Mouse (Mus musculus) Patski (cell line): ENCODE results near the gene Shb. TPM values are rescaled to one million over a fixed set of nuclear protein-coding genes. Genes with fewer than 3 reads are reported as not detected.
A peak's percentile ranks its signal among the peaks of the same experiment; 100 is the strongest.

Source experiments
- ATAC-seq: fragments of 100-300 bp; one replicate; pipeline ENCODE4 v1.8.0; 2021
- CTCF ChIA-PET: fragments of 350-600 bp; sonication (Branson Sonifier 250); formaldehyde crosslinking; loops from one replicate; lab custom pipeline; 2022; ENCODE audit warnings: inconsistent platforms; lab: Charles Lee
- POLR2A ChIA-PET: fragments of 350-600 bp; sonication (Branson Sonifier 250); formaldehyde crosslinking; loops from one replicate; lab custom pipeline; 2022; ENCODE audit warnings: antibody characterized with exemption, inconsistent platforms; lab: Charles Lee
- DNase-seq: peaks from one replicate; pipeline ENCODE4 v3.0.0-alpha.2; 2011; ENCODE audit warnings: low read depth, low spot score
- H3K27me3 ChIP-seq: fragments of 371-371 bp; one replicate; pipeline ENCODE4 v1.5.1; 2021
- CTCF ChIP-seq: fragments of 100-300 bp; IDR thresholded peaks from one replicate; pipeline ENCODE4 v1.5.1; 2021
- in situ Hi-C: fragments of 300-500 bp; cut with MboI; formaldehyde crosslinking; loops from 3 replicates; pipeline ENCODE4 v1.11.1; 2018; ENCODE audit warnings: low pct_unique_long_range_greater_than_20kb, mixed read lengths
- polyA plus RNA-seq: library from polyadenylated mRNA; unstranded; gene quantifications from one replicate; pipeline ENCODE4 v1.2.3, GENCODE M21; 2021

The Shb gene
- polyA plus RNA-seq, 1 experiment from 2014 or later = 71.9 TPM

- TF ChIP-seq CTCF = no peak
- in situ Hi-C loops = loop anchor here (25.0 kb wide), 1 partner anchor 366 kb away; the partner anchor contains the start of gene Aldh1b1
- ATAC-seq = no peak
- POLR2A ChIA-PET = no interaction called here
- H3K27me3 ChIP-seq = no peaks in the 10 kb centered on the region
- CTCF ChIA-PET = no interaction called here
- no peak for DNase-seq
Observed at GRCm38 (mm10) chr4:45421519-45422260, 110.6 kb downstream of the Shb start.

- ChIA-PET POLR2A (interaction anchor here (0.6 to 1.0 kb wide), 4 partner anchors 67 to 338 kb away, joined by 3 read pairs; no protein-coding TSS in a partner anchor), CTCF (no interaction called here)
- no peak for TF ChIP-seq CTCF
- in situ Hi-C loops = loop anchor here (25.0 kb wide), 1 partner anchor 367 kb away; the partner anchor contains the start of gene Aldh1b1
- no peaks in the 10 kb centered on the region for H3K27me3 ChIP-seq
- DNase-seq = no peak
- no peak for ATAC-seq
Observed at GRCm38 (mm10) chr4:45420733-45421132, 111.5 kb downstream of the Shb start.

- ChIA-PET CTCF (interaction anchor here (0.6 to 1.4 kb wide), 9 partner anchors 65 to 351 kb away, joined by 3 to 5 read pairs (median 3); no protein-coding TSS in a partner anchor), POLR2A (interaction anchor here (0.9 to 1.1 kb wide), 4 partner anchors 76 to 112 kb away, joined by 3 to 5 read pairs (median 4); no protein-coding TSS in a partner anchor)
- DNase-seq (no peak), ATAC-seq (no peak)
- no peak for TF ChIP-seq CTCF
- no peaks in the 10 kb centered on the region for H3K27me3 ChIP-seq
- in situ Hi-C loops = loop anchor here (5.0 to 25.0 kb wide), 4 partner anchors 73 to 436 kb away; partner anchors contain the start of gene Aldh1b1
Observed at GRCm38 (mm10) chr4:45419051-45419450, 113.2 kb downstream of the Shb start.

- DNase-seq = no peak
- no peak for TF ChIP-seq CTCF
- peak; percentile 49 for ATAC-seq
- H3K27me3 ChIP-seq = no peaks in the 10 kb centered on the region
- ChIA-PET POLR2A (interaction anchor here (0.7 to 1.1 kb wide), 8 partner anchors 17 to 492 kb away, joined by 3 to 5 read pairs (median 4); no protein-coding TSS in a partner anchor), CTCF (interaction anchor here (0.6 to 1.4 kb wide), 13 partner anchors 65 to 352 kb away, joined by 3 to 5 read pairs (median 3); no protein-coding TSS in a partner anchor)
- in situ Hi-C loops = loop anchor here (5.0 to 25.0 kb wide), 4 partner anchors 74 to 436 kb away; partner anchors contain the start of gene Aldh1b1
Observed at GRCm38 (mm10) chr4:45418229-45418950, 113.9 kb downstream of the Shb start.

- ChIA-PET POLR2A (no interaction called here), CTCF (no interaction called here)
- H3K27me3 ChIP-seq = no peaks in the 10 kb centered on the region
- DNase-seq (no peak), ATAC-seq (no peak)
- TF ChIP-seq CTCF = no peak
- in situ Hi-C loops = loop anchor here (5.0 to 25.0 kb wide), 4 partner anchors 76 to 438 kb away; partner anchors contain the start of gene Aldh1b1
Observed at GRCm38 (mm10) chr4:45416314-45416713, 116.0 kb downstream of the Shb start.

- H3K27me3 ChIP-seq = no peaks in the 10 kb centered on the region
- no peak for ATAC-seq
Observed at GRCm38 (mm10) chr4:45413674-45414338, 118.5 kb downstream of the Shb start.

GRCm38 (mm10) chr4:45412433-45413192 lies 119.7 kb downstream of the Shb start:
- ATAC-seq = no peak
- CTCF ChIA-PET = no interaction called here
- in situ Hi-C loops = loop anchor here (10.0 to 25.0 kb wide), 2 partner anchors 375 to 442 kb away; partner anchors contain the start of gene Aldh1b1
- DNase-seq = no peak
- TF ChIP-seq CTCF = no peak
- H3K27me3 ChIP-seq = no peaks in the 10 kb centered on the region
- POLR2A ChIA-PET = no interaction called here

More at GRCm38 (mm10) chr4:45413674-45414338, 118.5 kb downstream of the Shb start:
- DNase-seq = no peak
- in situ Hi-C loops = loop anchor here (10.0 to 25.0 kb wide), 2 partner anchors 373 to 441 kb away; partner anchors contain the start of gene Aldh1b1
- no peak for TF ChIP-seq CTCF
- ChIA-PET POLR2A (no interaction called here), CTCF (interaction anchor here (0.8 kb wide), 1 partner anchor 114 kb away, joined by 3 read pairs; no protein-coding TSS in a partner anchor)

- CTCF ChIA-PET = no interaction called here
- no peaks in the 10 kb centered on the region for H3K27me3 ChIP-seq
- no peak for TF ChIP-seq CTCF
- no peak for DNase-seq
- no peak for ATAC-seq
- in situ Hi-C loops = loop anchor here (10.0 to 25.0 kb wide), 2 partner anchors 376 to 444 kb away; partner anchors contain the start of gene Aldh1b1
- POLR2A ChIA-PET = no interaction called here
Observed at GRCm38 (mm10) chr4:45411181-45411790, 121.0 kb downstream of the Shb start.

GRCm38 (mm10) chr4:45409270-45409669 lies 123.0 kb downstream of the Shb start:
- ATAC-seq = peak; percentile 11
- ChIA-PET POLR2A (no interaction called here), CTCF (no interaction called here)
- TF ChIP-seq CTCF = no peak
- DNase-seq = no peak
- no peaks in the 10 kb centered on the region for H3K27me3 ChIP-seq
- in situ Hi-C loops = loop anchor here (25.0 kb wide), 1 partner anchor 378 kb away; the partner anchor contains the start of gene Aldh1b1
